Mouse (Mus musculus) forebrain, embryonic 11.5 days (tissue): ENCODE results near the gene Gpr139. TPM values are rescaled to one million over a fixed set of nuclear protein-coding genes. Genes with fewer than 3 reads are reported as not detected.
A peak's percentile ranks its signal among the peaks of the same experiment; 100 is the strongest.

Source experiments
- ATAC-seq: fragments of 200-750 bp; cut with Nextera tagmentation; replicated peaks from 2 replicates; pipeline ENCODE4 v1.8.0; 2017; ENCODE audit warnings: moderate TSS enrichment; ENCODE audit not compliant: low FRiP score
- DNase-seq: peaks from one replicate; pipeline ENCODE4 v3.0.0-alpha.2; 2017; ENCODE audit warnings: low spot score
- H3K27ac ChIP-seq: fragments of 300-500 bp; sonication (generic); 2 replicates; pipeline ENCODE4 v1.5.1; 2014; ENCODE audit warnings: low read depth, low read length
- H3K27me3 ChIP-seq: fragments of 300-500 bp; sonication (generic); 2 replicates; pipeline ENCODE4 v1.6.1; 2014; ENCODE audit warnings: mild to moderate bottlenecking, low read length, mixed read lengths; ENCODE audit not compliant: control insufficient read depth, insufficient read depth
- H3K36me3 ChIP-seq: fragments of 300-500 bp; sonication (generic); 2 replicates; pipeline ENCODE4 v1.6.1; 2014; ENCODE audit warnings: mild to moderate bottlenecking, low read length, moderate library complexity, mixed read lengths; ENCODE audit not compliant: control insufficient read depth, insufficient read depth
- H3K4me1 ChIP-seq: fragments of 300-500 bp; sonication (generic); replicated peaks from 2 replicates; pipeline ENCODE4 v1.6.1; 2014; ENCODE audit warnings: low read length, mixed read lengths; ENCODE audit not compliant: control insufficient read depth, insufficient read depth
- H3K4me2 ChIP-seq: fragments of 300-500 bp; sonication (generic); 2 replicates; pipeline ENCODE4 v1.6.1; 2014; ENCODE audit warnings: low read depth, mild to moderate bottlenecking, low read length, moderate library complexity, mixed read lengths; ENCODE audit not compliant: severe bottlenecking
- H3K4me3 ChIP-seq: fragments of 300-500 bp; sonication (generic); 2 replicates; pipeline ENCODE4 v1.5.1; 2014; ENCODE audit warnings: low read depth, low read length
- H3K9ac ChIP-seq: fragments of 300-500 bp; sonication (generic); 2 replicates; pipeline ENCODE4 v1.6.1; 2014; ENCODE audit warnings: low read length
- H3K9me3 ChIP-seq: fragments of 300-500 bp; sonication (generic); 2 replicates; pipeline ENCODE4 v1.6.1; 2016; ENCODE audit warnings: low read length, mixed read lengths; ENCODE audit not compliant: control insufficient read depth
- WGBS: fragments of 180-500 bp; shearing (Covaris S2); extraction: QIAGEN DNeasy Blood & Tissue Kit; methylation state at CpG from one replicate; pipeline ENCODE4 v1.1.7; 2014; 5-methylcytosine and 5-hydroxymethylcytosine counted together
- polyA plus RNA-seq: library from polyadenylated mRNA; unstranded; fragments of >200 nt; fragmentation: Nextera tagmentation; extraction: Ambion mirVana; gene quantifications from 2 replicates; pipeline ENCODE4 v1.2.1, GENCODE M21; 2014

The Gpr139 gene
- polyA plus RNA-seq: 0.44 and 0.56 TPM in 2 replicates

- peak; percentile 85 for DNase-seq
- WGBS: under 1% methylated on average over 47 of the region's 47 CpGs
- Histone ChIP-seq H3K4me1 (peaks cover 7% of the 10 kb centered on the region; the same call in 1 of the 2 replicates), H3K4me3 (peak within 1 kb of the TSS; percentile 50), H3K9me3 (no peaks in the 10 kb centered on the region), H3K27me3 (peaks cover 15% of the 10 kb centered on the region), H3K9ac (peak within 1 kb of the TSS; percentile 46), H3K27ac (no peak within 1 kb of the TSS), H3K4me2 (peak within 1 kb of the TSS; percentile 78), H3K36me3 (no peaks in the 10 kb centered on the region)
- ATAC-seq: peak; percentile 86
These were observed at the start of gene Gpr139 for GRCm38 (mm10) chr7:119184341-119185143. TSS of gene Gpr139 (minus strand) at chr7:119184603.

DNA sequence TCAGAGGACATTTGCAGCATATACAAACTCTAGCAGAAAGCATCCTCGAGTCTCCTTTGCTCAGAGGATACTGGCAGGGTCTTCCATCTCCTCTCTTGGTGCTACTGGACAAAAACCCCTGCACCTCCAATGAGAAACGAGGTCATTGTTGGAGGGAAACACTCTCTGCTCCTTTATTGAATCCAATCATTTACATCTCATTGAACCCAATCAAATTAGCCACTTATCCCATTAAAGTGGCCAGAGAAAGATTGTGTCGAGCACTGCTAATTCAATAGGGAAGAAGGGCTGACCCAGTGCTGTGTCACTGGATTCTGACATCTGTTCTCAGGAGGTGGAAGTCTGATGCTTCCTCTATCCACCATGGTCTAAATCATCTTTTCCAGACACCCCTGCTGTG lies 46.6 kb upstream of the Gpr139 start:
- Histone ChIP-seq H3K27ac (no peak overlapping the region), H3K27me3 (no peaks in the 10 kb centered on the region), H3K4me2 (no peak overlapping the region), H3K9me3 (no peaks in the 10 kb centered on the region), H3K36me3 (no peaks in the 10 kb centered on the region), H3K4me3 (no peak overlapping the region), H3K9ac (no peak overlapping the region), H3K4me1 (no peaks in the 10 kb centered on the region)
- ATAC-seq (no peak), DNase-seq (no peak)
- 16% methylated on average over 3 of the region's 3 CpGs for WGBS

DNA sequence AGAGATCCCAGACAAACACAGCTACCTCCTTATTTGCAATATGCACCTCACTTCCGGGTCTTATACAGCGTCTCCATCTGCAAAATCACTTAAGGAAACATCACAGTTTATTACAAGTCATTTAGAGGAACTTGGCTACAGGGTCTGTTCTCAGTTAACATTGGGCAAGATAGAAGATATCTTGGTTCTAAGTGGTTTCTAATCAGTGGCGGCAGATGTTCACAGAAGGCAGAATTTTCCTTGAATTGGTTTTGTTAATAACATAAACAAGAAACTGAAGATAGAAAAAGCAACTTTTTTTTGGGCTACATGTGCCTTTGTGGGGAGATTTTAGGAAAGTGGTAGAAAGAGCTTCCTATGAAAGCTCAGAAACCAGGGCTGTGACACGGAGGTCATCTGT lies 38.3 kb upstream of the Gpr139 start:
- H3K4me1 ChIP-seq: no peaks in the 10 kb centered on the region
- ATAC-seq (no peak), DNase-seq (no peak)
- H3K27ac ChIP-seq: no peak overlapping the region
- no peaks in the 10 kb centered on the region for H3K27me3 ChIP-seq
- no peak overlapping the region for H3K4me2 ChIP-seq
- H3K4me3 ChIP-seq: no peak overlapping the region
- H3K9me3 ChIP-seq: no peaks in the 10 kb centered on the region
- 88% methylated on average over 4 of the region's 4 CpGs for WGBS
- H3K9ac ChIP-seq: no peak overlapping the region
- no peaks in the 10 kb centered on the region for H3K36me3 ChIP-seq

DNA sequence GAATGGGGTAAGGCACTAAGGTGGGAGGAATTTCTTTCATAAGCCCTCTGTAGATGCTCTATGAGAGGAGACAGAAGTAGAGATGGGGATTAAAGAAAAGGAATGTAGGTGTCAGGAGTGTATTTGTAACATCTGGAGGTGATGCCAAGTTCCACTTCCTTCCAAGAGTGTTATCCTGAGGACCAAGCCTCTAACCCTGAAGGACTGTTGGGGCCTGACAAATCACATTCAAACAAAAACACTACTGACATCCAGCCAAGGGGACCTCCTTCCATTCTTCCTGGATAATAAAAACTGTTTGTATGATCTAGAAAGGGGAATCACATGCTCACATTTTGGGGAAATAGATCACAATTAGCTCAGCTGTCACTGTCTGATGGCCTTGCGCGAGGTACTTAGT lies 34.7 kb upstream of the Gpr139 start:
- no peak overlapping the region for H3K4me3 ChIP-seq
- H3K27ac ChIP-seq: no peak overlapping the region
- no peaks in the 10 kb centered on the region for H3K4me1 ChIP-seq
- no peak for DNase-seq
- H3K4me2 ChIP-seq: no peak overlapping the region
- H3K36me3 ChIP-seq: no peaks in the 10 kb centered on the region
- no peaks in the 10 kb centered on the region for H3K9me3 ChIP-seq
- H3K9ac ChIP-seq: no peak overlapping the region
- 96% methylated on average over 2 of the region's 2 CpGs for WGBS
- no peaks in the 10 kb centered on the region for H3K27me3 ChIP-seq
- ATAC-seq: no peak

DNA sequence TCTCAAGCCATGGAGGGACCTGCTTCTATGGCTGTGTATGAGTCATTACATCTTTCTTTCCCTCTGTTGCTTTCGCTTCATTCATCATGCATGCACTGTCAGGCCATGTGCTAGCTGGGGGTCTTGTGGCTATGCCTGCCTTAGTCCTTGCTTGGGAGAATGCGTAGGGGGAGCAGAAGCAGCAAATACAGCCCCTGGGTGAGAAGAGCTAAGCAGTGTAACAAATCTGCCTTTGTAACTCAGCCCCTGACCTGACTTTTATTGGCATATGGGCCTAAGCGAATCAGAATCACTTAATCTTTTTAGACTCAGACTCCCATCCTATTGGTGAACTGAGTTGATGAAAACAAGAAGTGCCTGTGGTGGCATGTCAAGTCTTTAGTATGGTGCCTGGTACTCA lies 22.8 kb upstream of the Gpr139 start:
- Histone ChIP-seq H3K36me3 (no peaks in the 10 kb centered on the region), H3K27me3 (no peaks in the 10 kb centered on the region), H3K4me2 (no peak overlapping the region), H3K9me3 (no peaks in the 10 kb centered on the region), H3K4me3 (no peak overlapping the region), H3K9ac (no peak overlapping the region), H3K4me1 (no peaks in the 10 kb centered on the region), H3K27ac (no peak overlapping the region)
- WGBS: 78% methylated on average over 3 of the region's 3 CpGs
- DNase-seq: no peak
- no peak for ATAC-seq

- peaks cover 7% of the 10 kb centered on the region; the same call in 1 of the 2 replicates for H3K4me1 ChIP-seq
- H3K9me3 ChIP-seq: no peaks in the 10 kb centered on the region
- WGBS: 12% methylated on average over 11 of the region's 11 CpGs
- no peak overlapping the region for H3K4me2 ChIP-seq
- H3K9ac ChIP-seq: no peak overlapping the region
- H3K27ac ChIP-seq: no peak overlapping the region
- no peak overlapping the region for H3K4me3 ChIP-seq
- no peaks in the 10 kb centered on the region for H3K36me3 ChIP-seq
- no peak for ATAC-seq
- peaks cover 15% of the 10 kb centered on the region for H3K27me3 ChIP-seq
- peak; percentile 78 for DNase-seq
These were observed 2.0 kb upstream of the Gpr139 start for GRCm38 (mm10) chr7:119186374-119186773.

- peak overlapping the region; percentile 78 for H3K4me2 ChIP-seq
- ATAC-seq (peak; percentile 19), DNase-seq (peak; percentile 59)
- peaks cover 7% of the 10 kb centered on the region; the same call in 1 of the 2 replicates for H3K4me1 ChIP-seq
- peak overlapping the region; percentile 50 for H3K4me3 ChIP-seq
- H3K36me3 ChIP-seq: no peaks in the 10 kb centered on the region
- WGBS: 1% methylated on average over 23 of the region's 23 CpGs
- peaks cover 15% of the 10 kb centered on the region for H3K27me3 ChIP-seq
- no peaks in the 10 kb centered on the region for H3K9me3 ChIP-seq
- no peak overlapping the region for H3K27ac ChIP-seq
- H3K9ac ChIP-seq: peak overlapping the region; percentile 46; the same call in 1 of the 2 replicates
These were observed 958 bp upstream of the Gpr139 start for GRCm38 (mm10) chr7:119185181-119185940.

- Histone ChIP-seq H3K27me3 (peaks cover 15% of the 10 kb centered on the region), H3K4me1 (peaks cover 7% of the 10 kb centered on the region; the same call in 1 of the 2 replicates), H3K9me3 (no peaks in the 10 kb centered on the region), H3K9ac (no peak overlapping the region), H3K27ac (no peak overlapping the region), H3K36me3 (no peaks in the 10 kb centered on the region), H3K4me3 (no peak overlapping the region), H3K4me2 (no peak overlapping the region)
- DNase-seq: no peak
- 51% methylated on average over 4 of the region's 4 CpGs for WGBS
- peak; percentile 53 for ATAC-seq
These were observed 3.4 kb downstream of the Gpr139 start for GRCm38 (mm10) chr7:119181053-119181452.
